Comparison of ENCODE assay signal across 12 mouse cellular contexts in genomic region chr15:96929788-96930187, GRCm38 (mm10).
"Had no signal": no experiment of that assay in that cellular context is flagged by ENCODE, and none has a peak within 500 bp of the region (broad histone marks: within the 10 kb centered on the region; RNA-seq: fewer than 3 reads in every experiment).

No protein-coding gene starts in this region.

- H3K27ac ChIP-seq: midbrain, embryonic 12.5 days; midbrain, embryonic 15.5 days; neural tube, embryonic 12.5 days had no signal

- H3K27me3 ChIP-seq: liver, embryonic 15.5 days; megakaryocyte, embryonic 14.5 days; midbrain, embryonic 12.5 days; midbrain, embryonic 15.5 days; neural tube, embryonic 12.5 days had no signal

- H3K4me1 ChIP-seq: megakaryocyte, embryonic 14.5 days; midbrain, embryonic 12.5 days; midbrain, embryonic 15.5 days; neural tube, embryonic 12.5 days had no signal

- H3K4me2 ChIP-seq: liver, embryonic 15.5 days; lung, embryonic 14.5 days; midbrain, embryonic 12.5 days; midbrain, embryonic 15.5 days; neural tube, embryonic 12.5 days had no signal

- H3K9me3 ChIP-seq: liver, embryonic 15.5 days; midbrain, embryonic 12.5 days; midbrain, embryonic 15.5 days; neural tube, embryonic 12.5 days had no signal

- H3K4me3 ChIP-seq: liver, embryonic 15.5 days; megakaryocyte, embryonic 14.5 days; midbrain, embryonic 12.5 days; midbrain, embryonic 15.5 days; neural tube, embryonic 12.5 days had no signal

- H3K36me3 ChIP-seq: liver, embryonic 15.5 days; midbrain, embryonic 12.5 days; midbrain, embryonic 15.5 days; neural tube, embryonic 12.5 days had no signal

- DNase-seq: lung, embryonic 14.5 days; lung, postnatal 10 days; lung, postnatal 4 days; right cerebral cortex, postnatal 14 days; thymus, adult 18-20 months; thymus, postnatal 14 days; thymus, postnatal 36 days had no signal

- ATAC-seq: midbrain, embryonic 15.5 days had no signal

- H3K9ac ChIP-seq: liver, embryonic 15.5 days; lung, embryonic 14.5 days; midbrain, embryonic 12.5 days; midbrain, embryonic 15.5 days; neural tube, embryonic 12.5 days had no signal
